Mouse (Mus musculus): ENCODE results near the gene Cux2.

DNA sequence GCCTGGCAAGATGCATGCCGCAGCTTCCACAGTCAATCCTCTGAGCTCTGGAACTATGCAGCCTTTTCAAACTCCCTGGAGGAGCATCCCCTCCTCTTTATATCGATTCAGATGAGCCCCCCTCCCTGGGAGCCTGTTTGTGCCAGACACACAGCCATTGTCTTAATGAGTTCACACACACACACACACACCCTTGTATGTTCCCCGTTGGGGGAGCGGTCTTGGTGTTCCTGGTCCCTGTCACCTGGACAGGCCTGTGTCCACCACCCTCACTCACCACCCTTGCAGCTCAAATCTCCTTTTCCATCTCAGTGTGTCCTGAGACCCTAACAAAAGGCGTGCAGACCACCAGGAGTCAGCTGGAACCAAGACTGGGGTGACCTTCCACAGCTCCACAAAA is 2.1 kb downstream of the Cux2 start:
- TF ChIP-seq GABPA (IDR thresholded peaks at IDR 0.05; ENCODE audit: low read depth, low read length) (no peak), ZMIZ1 (IDR thresholded peaks at IDR 0.05; ENCODE audit: low read depth, low read length) (no peak), SIN3A (IDR thresholded peaks at IDR 0.05; ENCODE audit: low read length) (no peak), EP300 (IDR thresholded peaks at IDR 0.05; ENCODE audit: low read depth in 1 of 2, low read length in 2 of 2) (no peak), ETS1 (IDR thresholded peaks at IDR 0.05; ENCODE audit: low read depth, low read length) (no peak), POLR2A (IDR thresholded peaks at IDR 0.05; ENCODE audit: control insufficient read depth in 1 of 2, insufficient read depth in 1 of 2, low read depth in 1 of 2, low read length in 2 of 2, poor library complexity in 1 of 2) (no peak), POLR2AphosphoS5 (IDR thresholded peaks at IDR 0.05; ENCODE audit: borderline replicate concordance, low read depth, low read length) (no peak), MXI1 (IDR thresholded peaks at IDR 0.05; ENCODE audit: low read depth, low read length) (no peak), USF2 (IDR thresholded peaks at IDR 0.05; ENCODE audit: borderline replicate concordance in 1 of 2, insufficient read depth in 1 of 2, low read depth in 1 of 2, low read length in 2 of 2) (no peak), CTCF (IDR thresholded peaks at IDR 0.05 in 2 of 3, conservative IDR thresholded peaks at IDR 0.05 in 1 of 3; ENCODE audit: control insufficient read depth in 1 of 3, insufficient read depth in 1 of 3, low read depth in 2 of 3, low read length in 3 of 3, poor library complexity in 1 of 3, severe bottlenecking in 1 of 3) (no peak), HCFC1 (IDR thresholded peaks at IDR 0.05; ENCODE audit: low read depth, low read length) (no peak), CHD2 (IDR thresholded peaks at IDR 0.05; ENCODE audit: low read length) (no peak), ZC3H11A (IDR thresholded peaks at IDR 0.05; ENCODE audit: low read depth, low read length) (no peak), ZKSCAN1 (IDR thresholded peaks at IDR 0.05; ENCODE audit: low read depth, low read length) (no peak)
